Mouse (Mus musculus): ENCODE measurements around the gene Mcrs1. TPM values are rescaled to one million over a fixed set of nuclear protein-coding genes. Genes with fewer than 3 reads are reported as not detected.

The Mcrs1 gene
- 60.9 and 70.7 TPM in 2 replicates for polyA plus RNA-seq (2012; rRNA removed; ENCODE audit: low replicate concordance)

GRCm38 (mm10) chr15:99251626-99252380 lies at the start of gene Mcrs1:
Mcrs1 (minus strand) TSS chr15:99251961.

GRCm38 (mm10) chr15:99295484-99295981 lies 43.8 kb upstream of the Mcrs1 start, which contains the start of gene Fam186b:
Fam186b (minus strand) TSS chr15:99295888.

GRCm38 (mm10) chr15:99294813-99295374 lies 43.1 kb upstream of the Mcrs1 start, which contains the start of gene Prpf40b:
Prpf40b (plus strand) TSS chr15:99295087.

GRCm38 (mm10) chr15:99224208-99224911 lies 27.4 kb downstream of the Mcrs1 start, which contains the start of gene Kcnh3:
Kcnh3 (plus strand) TSS chr15:99224861.

Other genes starting within 250 kb of the Mcrs1 start
- gene Tuba1c, start 222.1 kb downstream of the Mcrs1 start, polyA plus RNA-seq (2012; rRNA removed; ENCODE audit: low replicate concordance): 112 and 139 TPM in 2 replicates
- gene Prph, start 196.8 kb downstream of the Mcrs1 start, polyA plus RNA-seq (2012; rRNA removed; ENCODE audit: low replicate concordance): 0.43 and 0.81 TPM in 2 replicates
- 2.3 and 3.3 TPM in 2 replicates for gene Troap, start 177.4 kb downstream of the Mcrs1 start, polyA plus RNA-seq (2012; rRNA removed; ENCODE audit: low replicate concordance)
- not detected in 2 replicates for gene C1ql4, start 164.1 kb downstream of the Mcrs1 start, polyA plus RNA-seq (2012; rRNA removed; ENCODE audit: low replicate concordance)
- 0.66 and 0.68 TPM in 2 replicates for gene Dnajc22, start 158.8 kb downstream of the Mcrs1 start, polyA plus RNA-seq (2012; rRNA removed; ENCODE audit: low replicate concordance)
- 5.8 and 6.3 TPM in 2 replicates for gene Spats2, start 126.0 kb downstream of the Mcrs1 start, polyA plus RNA-seq (2012; rRNA removed; ENCODE audit: low replicate concordance)
- gene Kcnh3, start 27.1 kb downstream of the Mcrs1 start, polyA plus RNA-seq (2012; rRNA removed; ENCODE audit: low replicate concordance): 1.1 and 2.6 TPM in 2 replicates
- 73.1 and 85.5 TPM in 2 replicates for gene Prpf40b, start 43.1 kb upstream of the Mcrs1 start, polyA plus RNA-seq (2012; rRNA removed; ENCODE audit: low replicate concordance)
- 0.07 TPM in 1 of 2 replicates, not detected in the other for gene Fam186b, start 43.9 kb upstream of the Mcrs1 start, polyA plus RNA-seq (2012; rRNA removed; ENCODE audit: low replicate concordance)
- 26.5 and 31.2 TPM in 2 replicates for gene Fmnl3, start 118.5 kb upstream of the Mcrs1 start, polyA plus RNA-seq (2012; rRNA removed; ENCODE audit: low replicate concordance)
- 937 and 960 TPM in 2 replicates for gene Tmbim6, start 140.9 kb upstream of the Mcrs1 start, polyA plus RNA-seq (2012; rRNA removed; ENCODE audit: low replicate concordance)
- 10.7 and 21.6 TPM in 2 replicates for gene Nckap5l, start 205.8 kb upstream of the Mcrs1 start, polyA plus RNA-seq (2012; rRNA removed; ENCODE audit: low replicate concordance)
- 5.2 and 6.9 TPM in 2 replicates for gene Bcdin3d, start 222.8 kb upstream of the Mcrs1 start, polyA plus RNA-seq (2012; rRNA removed; ENCODE audit: low replicate concordance)

Measured in mammary gland, adult 2 months (tissue).